Mouse (Mus musculus): ENCODE measurements around the gene Rpgrip1. TPM values are rescaled to one million over a fixed set of nuclear protein-coding genes. Genes with fewer than 3 reads are reported as not detected.

The Rpgrip1 gene
- polyA plus RNA-seq, 1 experiment = not detected

DNA sequence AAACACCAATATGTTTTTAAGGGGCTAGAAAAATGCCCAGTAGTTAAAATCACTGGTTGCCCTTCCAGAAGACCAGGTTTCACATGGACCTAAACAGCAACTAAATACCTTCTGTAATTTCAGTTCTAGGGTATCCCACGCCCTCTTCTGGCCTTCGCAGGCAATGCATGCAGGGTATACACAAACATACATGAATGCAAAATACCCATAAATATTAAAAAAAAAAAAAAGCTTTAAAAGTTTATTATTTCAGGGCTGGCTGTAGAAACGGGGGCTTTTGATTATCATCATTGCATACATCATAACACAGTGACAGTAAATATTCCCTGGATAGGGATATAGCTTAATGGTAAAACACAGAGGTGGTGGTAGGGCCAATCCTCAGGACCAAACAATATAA is 85.2 kb downstream of the Rpgrip1 start:
- Histone ChIP-seq H3K4me1 (peaks cover 59% of the 10 kb centered on the region), H3K27me3 (replicated peaks) (no peaks in the 10 kb centered on the region), H3K36me3 (replicated peaks; ENCODE audit: low read length) (peaks cover 35% of the 10 kb centered on the region), H3K4me3 (replicated peaks) (peak overlapping the region; percentile 92), H3K9me3 (no peaks in the 10 kb centered on the region)
- TF ChIP-seq FLI1 (IDR thresholded peaks at IDR 0.05; ENCODE audit: low read length) (no peak), GATA1 (IDR thresholded peaks at IDR 0.05; ENCODE audit: borderline replicate concordance, low read length) (no peak)

DNA sequence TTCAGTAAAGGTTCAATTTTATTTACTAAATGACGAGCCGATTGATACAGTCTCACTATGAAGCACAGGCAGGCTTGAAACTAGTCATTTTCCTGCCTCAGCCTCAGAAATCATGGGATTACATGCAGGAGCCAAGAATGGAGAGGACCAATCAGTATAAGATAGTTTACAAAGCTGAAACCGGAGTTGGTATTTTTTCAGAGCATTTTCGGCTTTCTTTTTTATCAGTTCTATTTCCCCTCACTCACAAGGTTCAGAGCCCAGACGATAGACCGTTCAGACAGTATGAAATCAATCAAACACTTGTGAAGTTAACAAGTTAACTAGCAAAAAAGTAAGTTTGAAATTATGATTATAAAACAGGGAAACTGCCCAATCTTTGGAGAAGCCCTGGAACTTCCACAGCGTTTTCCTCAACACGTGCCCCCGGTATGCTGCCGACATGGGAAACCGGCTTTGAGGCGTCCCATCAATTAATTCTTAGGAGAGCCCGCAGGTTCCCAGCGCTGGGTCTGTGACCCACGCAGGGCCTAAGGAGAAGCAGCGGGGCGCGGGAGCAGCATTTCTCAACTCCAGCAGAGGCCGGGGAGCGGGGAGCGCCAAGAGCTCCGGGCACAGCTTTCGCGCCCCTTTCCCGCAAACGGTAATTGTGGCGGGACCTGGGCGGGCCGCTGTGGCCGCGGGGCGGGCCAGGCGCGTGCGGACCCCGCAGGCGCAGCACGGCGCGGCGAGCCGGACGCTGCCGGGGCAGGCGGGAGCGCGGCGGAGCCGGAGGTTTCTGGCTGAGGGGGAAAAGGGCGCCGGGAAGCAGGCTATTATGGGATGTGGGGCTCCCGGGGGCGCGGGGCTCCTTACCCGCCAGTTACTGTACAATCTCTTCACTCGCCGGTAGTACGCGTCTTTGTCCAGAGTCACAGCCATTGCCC is 86.0 kb downstream of the Rpgrip1 start:
- peaks cover 43% of the 10 kb centered on the region for H3K36me3 ChIP-seq (replicated peaks; ENCODE audit: low read length)
- no peaks in the 10 kb centered on the region for H3K27me3 ChIP-seq (replicated peaks)
- no peaks in the 10 kb centered on the region for H3K9me3 ChIP-seq
- H3K4me3 ChIP-seq (replicated peaks) = peak overlapping the region; percentile 92
- TF ChIP-seq FLI1 (IDR thresholded peaks at IDR 0.05; ENCODE audit: low read length) (no peak), GATA1 (IDR thresholded peaks at IDR 0.05; ENCODE audit: borderline replicate concordance, low read length) (no peak)
- peaks cover 51% of the 10 kb centered on the region for H3K4me1 ChIP-seq

- Histone ChIP-seq H3K9me3 (no peaks in the 10 kb centered on the region), H3K36me3 (replicated peaks; ENCODE audit: low read length) (peaks cover 49% of the 10 kb centered on the region), H3K27me3 (replicated peaks) (no peaks in the 10 kb centered on the region), H3K4me3 (replicated peaks) (peak within 1 kb of the TSS; percentile 92), H3K4me1 (peaks cover 43% of the 10 kb centered on the region)
- TF ChIP-seq GATA1 (IDR thresholded peaks at IDR 0.05; ENCODE audit: borderline replicate concordance, low read length) (no peak), FLI1 (IDR thresholded peaks at IDR 0.05; ENCODE audit: low read length) (no peak)
These were observed 86.8 kb downstream of the Rpgrip1 start, which contains the start of gene Supt16 for GRCm38 (mm10) chr14:52197156-52197878. Gene Supt16 (minus strand): TSS chr14:52197416.

- Histone ChIP-seq H3K27me3 (replicated peaks) (no peaks in the 10 kb centered on the region), H3K9me3 (no peaks in the 10 kb centered on the region), H3K4me3 (replicated peaks) (peak overlapping the region; percentile 92), H3K4me1 (peaks cover 35% of the 10 kb centered on the region), H3K36me3 (replicated peaks; ENCODE audit: low read length) (peaks cover 53% of the 10 kb centered on the region)
- TF ChIP-seq GATA1 (IDR thresholded peaks at IDR 0.05; ENCODE audit: borderline replicate concordance, low read length) (no peak), FLI1 (IDR thresholded peaks at IDR 0.05; ENCODE audit: low read length) (no peak)
These were observed 87.6 kb downstream of the Rpgrip1 start for GRCm38 (mm10) chr14:52198141-52198540.

- TF ChIP-seq FLI1 (IDR thresholded peaks at IDR 0.05; ENCODE audit: low read length) (no peak), GATA1 (IDR thresholded peaks at IDR 0.05; ENCODE audit: borderline replicate concordance, low read length) (no peak)
- Histone ChIP-seq H3K4me1 (peaks cover 23% of the 10 kb centered on the region), H3K36me3 (replicated peaks; ENCODE audit: low read length) (peaks cover 62% of the 10 kb centered on the region), H3K9me3 (no peaks in the 10 kb centered on the region), H3K27me3 (replicated peaks) (no peaks in the 10 kb centered on the region), H3K4me3 (replicated peaks) (no peak overlapping the region)
These were observed 88.9 kb downstream of the Rpgrip1 start for GRCm38 (mm10) chr14:52199412-52199811.

Other genes with a start within 250 kb of the Rpgrip1 start
- gene Mettl17, start 225.9 kb upstream of the Rpgrip1 start, polyA plus RNA-seq (2012; ENCODE audit: insufficient read depth, low replicate concordance) = 4.8 and 6.2 TPM in 2 replicates
- gene Slc39a2, start 217.8 kb upstream of the Rpgrip1 start, polyA plus RNA-seq (2012; ENCODE audit: insufficient read depth, low replicate concordance) = 0.89 TPM in 1 of 2 replicates, not detected in the other
- 0.44 TPM in 1 of 2 replicates, not detected in the other for gene Ndrg2, start 196.5 kb upstream of the Rpgrip1 start, polyA plus RNA-seq (2012; ENCODE audit: insufficient read depth, low replicate concordance)
- not detected in 2 replicates for gene Tppp2, start 192.3 kb upstream of the Rpgrip1 start, polyA plus RNA-seq (2012; ENCODE audit: insufficient read depth, low replicate concordance)
- not detected in 2 replicates for gene Rnase13, start 187.9 kb upstream of the Rpgrip1 start, polyA plus RNA-seq (2012; ENCODE audit: insufficient read depth, low replicate concordance)
- 12.9 and 14.5 TPM in 2 replicates for gene Arhgef40, start 126.0 kb upstream of the Rpgrip1 start, polyA plus RNA-seq (2012; ENCODE audit: insufficient read depth, low replicate concordance)
- not detected in 2 replicates for gene Tmem253, start 95.0 kb upstream of the Rpgrip1 start, polyA plus RNA-seq (2012; ENCODE audit: insufficient read depth, low replicate concordance)
- 50.3 and 65.2 TPM in 2 replicates for gene Zfp219, start 90.0 kb upstream of the Rpgrip1 start, polyA plus RNA-seq (2012; ENCODE audit: insufficient read depth, low replicate concordance)
- gene Olfr221, start 68.2 kb upstream of the Rpgrip1 start, polyA plus RNA-seq (2012; ENCODE audit: insufficient read depth, low replicate concordance) = not detected in 2 replicates
- 1.1 and 32.3 TPM in 2 replicates for gene Hnrnpc, start 6.7 kb upstream of the Rpgrip1 start, polyA plus RNA-seq (2012; ENCODE audit: insufficient read depth, low replicate concordance)
- 2.4 and 9.0 TPM in 2 replicates for gene Supt16, start 86.7 kb downstream of the Rpgrip1 start, polyA plus RNA-seq (2012; ENCODE audit: insufficient read depth, low replicate concordance)
- gene Chd8, start 147.1 kb downstream of the Rpgrip1 start, polyA plus RNA-seq (2012; ENCODE audit: insufficient read depth, low replicate concordance) = 5.5 and 6.5 TPM in 2 replicates
- 9.7 and 15.1 TPM in 2 replicates for gene Tox4, start 168.4 kb downstream of the Rpgrip1 start, polyA plus RNA-seq (2012; ENCODE audit: insufficient read depth, low replicate concordance)
- gene Rab2b, start 168.8 kb downstream of the Rpgrip1 start, polyA plus RNA-seq (2012; ENCODE audit: insufficient read depth, low replicate concordance) = 0.45 and 1.5 TPM in 2 replicates
- gene Mettl3, start 194.4 kb downstream of the Rpgrip1 start, polyA plus RNA-seq (2012; ENCODE audit: insufficient read depth, low replicate concordance) = 2.5 TPM in 1 of 2 replicates, not detected in the other
- 0.02 TPM in 1 of 2 replicates, not detected in the other for gene Sall2, start 218.1 kb downstream of the Rpgrip1 start, polyA plus RNA-seq (2012; ENCODE audit: insufficient read depth, low replicate concordance)
- 0.32 TPM in 1 of 2 replicates, not detected in the other for gene Olfr1513, start 245.7 kb downstream of the Rpgrip1 start, polyA plus RNA-seq (2012; ENCODE audit: insufficient read depth, low replicate concordance)